In the genomic region with DNA sequence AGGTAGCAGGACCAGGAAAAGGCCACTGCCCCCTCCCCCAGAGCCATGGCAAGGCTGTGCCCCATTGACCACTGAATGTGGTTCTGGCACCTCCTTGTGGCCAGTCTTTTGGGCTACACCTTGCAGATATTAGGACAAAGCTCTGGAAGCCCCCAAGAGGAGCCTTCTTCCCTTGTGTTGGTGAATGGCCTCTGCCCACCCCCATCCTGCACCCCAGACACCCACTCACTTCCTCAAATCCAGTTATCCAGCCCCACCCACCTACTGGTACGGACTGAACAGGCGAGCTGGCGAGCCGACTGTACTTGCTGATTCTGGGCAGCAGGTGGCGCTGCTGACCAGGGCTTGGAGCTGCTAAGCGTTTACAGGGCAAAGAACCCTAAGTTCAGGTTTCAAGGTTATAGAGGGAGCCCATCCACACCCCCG, we compare ENCODE assay signal across 8 mouse cellular contexts. TPM values are rescaled to one million over a fixed set of nuclear protein-coding genes. Genes with fewer than 3 reads are reported as not detected.
A peak's percentile ranks its signal among the peaks of the same experiment; 100 is the strongest.
DNase-seq lines count a peak whose midpoint lies in the region; ATAC-seq and TF ChIP-seq lines count a peak whose summit lies in the region.

No protein-coding gene starts in this region.

- no peak for TF ChIP-seq EP300 in ES-Bruce4 (IDR thresholded peaks at IDR 0.05; ENCODE audit: insufficient read depth, low read depth, low read length)

- intact Hi-C loops in heart, postnatal 25 days (cut with DNase I) = loop anchor here (1.0 to 5.0 kb wide), 4 partner anchors 38 to 164 kb away; partner anchors contain the start of gene Rnf215

- H3K27me3 ChIP-seq in ES-Bruce4 (ENCODE audit: control insufficient read depth, insufficient read depth, low read length, poor library complexity, severe bottlenecking) = no peaks in the 10 kb centered on the region
- H3K27me3 ChIP-seq in forebrain, embryonic 15.5 days = no peaks in the 10 kb centered on the region
- H3K27me3 ChIP-seq in neural tube, embryonic 14.5 days (ENCODE audit: control insufficient read depth, insufficient read depth, low read length) = no peaks in the 10 kb centered on the region
- H3K27me3 ChIP-seq in testis, adult 2 months (ENCODE audit: control insufficient read depth, insufficient read depth, low read length) = no peaks in the 10 kb centered on the region

- H3K9me3 ChIP-seq in ES-Bruce4 (replicated peaks; ENCODE audit: control insufficient read depth, insufficient read depth, low read length, poor library complexity, severe bottlenecking) = no peaks in the 10 kb centered on the region
- no peaks in the 10 kb centered on the region for H3K9me3 ChIP-seq in forebrain, embryonic 15.5 days
- no peaks in the 10 kb centered on the region for H3K9me3 ChIP-seq in neural tube, embryonic 14.5 days (ENCODE audit: control insufficient read depth, low read length)

- H3K4me2 ChIP-seq in forebrain, embryonic 15.5 days (replicated peaks) = peak overlapping the region; percentile 26
- peak overlapping the region; percentile 35 for H3K4me2 ChIP-seq in neural tube, embryonic 14.5 days (ENCODE audit: low read depth, low read length)

- peaks cover 12% of the 10 kb centered on the region for H3K4me1 ChIP-seq in ES-Bruce4 (ENCODE audit: control insufficient read depth, insufficient read depth, low read length)
- H3K4me1 ChIP-seq in forebrain, embryonic 15.5 days = peaks cover 23% of the 10 kb centered on the region
- H3K4me1 ChIP-seq in neural tube, embryonic 14.5 days (ENCODE audit: control insufficient read depth, insufficient read depth, low read length) = peaks cover 4% of the 10 kb centered on the region; the same call in 1 of the 2 replicates
- no peaks in the 10 kb centered on the region; the same call in 1 of the 2 replicates for H3K4me1 ChIP-seq in testis, adult 2 months (ENCODE audit: control insufficient read depth, insufficient read depth, low read length)

- no peak overlapping the region for H3K27ac ChIP-seq in ES-Bruce4 (ENCODE audit: insufficient read depth, low read length)
- H3K27ac ChIP-seq in forebrain, embryonic 15.5 days (replicated peaks) = no peak overlapping the region
- no peak overlapping the region for H3K27ac ChIP-seq in neural tube, embryonic 14.5 days (ENCODE audit: low read depth, low read length)
- H3K27ac ChIP-seq in testis, adult 2 months (ENCODE audit: control insufficient read depth, insufficient read depth, low read depth, low read length) = no peak overlapping the region

- TF ChIP-seq CTCF in ES-Bruce4 (IDR thresholded peaks at IDR 0.05; ENCODE audit: low read depth, low read length) = peak; percentile 87
- peak; percentile 95 for TF ChIP-seq CTCF in testis, adult 2 months (IDR thresholded peaks at IDR 0.05; ENCODE audit: control insufficient read depth, insufficient read depth, insufficient replicate concordance, low read depth, low read length)

- TF ChIP-seq POLR2A in ES-Bruce4 (IDR thresholded peaks at IDR 0.05; ENCODE audit: insufficient read depth, low read length) = no peak
- no peak for TF ChIP-seq POLR2A in testis, adult 2 months (IDR thresholded peaks at IDR 0.05; ENCODE audit: control insufficient read depth, low read depth, low read length)

- H3K9ac ChIP-seq in ES-Bruce4 (ENCODE audit: low read depth, poor library complexity, severe bottlenecking) = no peak overlapping the region
- no peak overlapping the region for H3K9ac ChIP-seq in forebrain, embryonic 15.5 days (replicated peaks)
- no peak overlapping the region for H3K9ac ChIP-seq in neural tube, embryonic 14.5 days (replicated peaks; ENCODE audit: low read depth, low read length)

- DNase-seq in cerebellum, adult 11 months = peak; percentile 80
- peak; percentile 62 for DNase-seq in heart, postnatal 25 days (ENCODE audit: low spot score)
- peak; percentile 66 to 89 for DNase-seq in layer of hippocampus, adult 18-20 months (ENCODE audit: low spot score in 2 of 2)
- peak; percentile 74 to 81 for DNase-seq in lung, adult 18-20 months

- peak; percentile 27; the same call in 1 of the 2 replicates for ATAC-seq in forebrain, embryonic 15.5 days (replicated peaks)
- peak; percentile 64; the same call in 1 of the 2 replicates for ATAC-seq in neural tube, embryonic 14.5 days (ENCODE audit: low read depth)

- H3K36me3 ChIP-seq in ES-Bruce4 (ENCODE audit: control insufficient read depth, insufficient read depth, low read length, poor library complexity, severe bottlenecking) = no peaks in the 10 kb centered on the region
- H3K36me3 ChIP-seq in forebrain, embryonic 15.5 days = no peaks in the 10 kb centered on the region
- H3K36me3 ChIP-seq in neural tube, embryonic 14.5 days (ENCODE audit: control insufficient read depth, insufficient read depth, low read length) = no peaks in the 10 kb centered on the region
- H3K36me3 ChIP-seq in testis, adult 2 months (ENCODE audit: control insufficient read depth, insufficient read depth, low read length) = no peaks in the 10 kb centered on the region

- H3K4me3 ChIP-seq in ES-Bruce4 (ENCODE audit: low read depth, low read length) = no peak overlapping the region
- H3K4me3 ChIP-seq in forebrain, embryonic 15.5 days = no peak overlapping the region
- H3K4me3 ChIP-seq in neural tube, embryonic 14.5 days (ENCODE audit: low read depth, low read length) = no peak overlapping the region
- no peak overlapping the region for H3K4me3 ChIP-seq in testis, adult 2 months (ENCODE audit: control insufficient read depth, low read depth, low read length)

- WGBS in forebrain, embryonic 15.5 days = 1% methylated on average over 7 of the region's 7 CpGs
- WGBS in neural tube, embryonic 14.5 days = 0% methylated on average over 7 of the region's 7 CpGs

RNA-seq across cellular contexts. Expression of gene Lif, which starts 1.3 kb away (rescaled TPM):
- polyA plus RNA-seq in ES-Bruce4 (2011; ENCODE audit: insufficient read depth, insufficient read length, low read depth, missing spikeins) = 12.1 and 13.3 TPM in 2 replicates
- polyA plus RNA-seq in forebrain, embryonic 15.5 days (2015; fragmentation: Nextera tagmentation; extraction: Ambion mirVana) = not detected in 2 replicates
- total RNA-seq in heart, postnatal 25 days (2021) = under 1 TPM; 0.17 to 0.55 TPM
- total RNA-seq in layer of hippocampus, adult 18-20 months (2021) = 1 to 10 TPM; 1.8 to 2.7 TPM
- polyA plus RNA-seq in neural tube, embryonic 14.5 days (2014; fragmentation: Nextera tagmentation; extraction: Ambion mirVana) = 0.06 TPM in 1 of 2 replicates, not detected in the other
- polyA plus RNA-seq in testis, adult 2 months (2012; rRNA removed) = 0.21 and 0.28 TPM in 2 replicates

RNA-seq across cellular contexts. Expression of gene Osm, which starts 22.4 kb away (rescaled TPM):
- polyA plus RNA-seq in ES-Bruce4 (2011; ENCODE audit: insufficient read depth, insufficient read length, low read depth, missing spikeins) = 0.52 and 0.88 TPM in 2 replicates
- polyA plus RNA-seq in forebrain, embryonic 15.5 days (2015; fragmentation: Nextera tagmentation; extraction: Ambion mirVana) = not detected in 2 replicates
- not detected for total RNA-seq in heart, postnatal 25 days (2021)
- not detected for total RNA-seq in layer of hippocampus, adult 18-20 months (2021)
- 0.12 TPM in 1 of 2 replicates, not detected in the other for polyA plus RNA-seq in neural tube, embryonic 14.5 days (2014; fragmentation: Nextera tagmentation; extraction: Ambion mirVana)
- polyA plus RNA-seq in testis, adult 2 months (2012; rRNA removed) = not detected in 2 replicates

RNA-seq across cellular contexts. Expression of gene Castor1, which starts 40.6 kb away (rescaled TPM):
- polyA plus RNA-seq in ES-Bruce4 (2011; ENCODE audit: insufficient read depth, insufficient read length, low read depth, missing spikeins) = 29.6 and 35.2 TPM in 2 replicates
- 1.4 and 1.5 TPM in 2 replicates for polyA plus RNA-seq in forebrain, embryonic 15.5 days (2015; fragmentation: Nextera tagmentation; extraction: Ambion mirVana)
- total RNA-seq in heart, postnatal 25 days (2021) = 1 to 10 TPM; 3.8 to 7.4 TPM
- total RNA-seq in layer of hippocampus, adult 18-20 months (2021) = 1 to 10 TPM; 4.3 to 4.7 TPM
- 3.0 and 4.4 TPM in 2 replicates for polyA plus RNA-seq in neural tube, embryonic 14.5 days (2014; fragmentation: Nextera tagmentation; extraction: Ambion mirVana)
- polyA plus RNA-seq in testis, adult 2 months (2012; rRNA removed) = 7.6 and 7.7 TPM in 2 replicates

Comparison
In these comparisons a context has a peak if more than half of its experiments do, and no peak if none do; other contexts are left out.
1. RNA of gene Lif, which starts 1.3 kb away (polyA plus RNA-seq): 12.1 to 13.3 TPM in ES-Bruce4; 0.21 to 0.28 TPM in testis, adult 2 months, not detected in forebrain, embryonic 15.5 days and 0.06 TPM in neural tube, embryonic 14.5 days; every median in the first group is over 10 times any median in the second.
2. Peak in every context shown above with its lines, with median percentiles within 50 percentile points of each other: DNase-seq.